Mouse (Mus musculus) retina, adult 2 months (tissue): Measurements from ENCODE around the gene Olfr772.
"Not testable (repeated sequence)": the region's sequence is repeated elsewhere in the genome, so short reads cannot be mapped to it uniquely, and the experiment has no call there.

ENCODE experiments used
- DNase-seq: peaks from one replicate; pipeline ENCODE4 v3.0.0-alpha.2; 2012; ENCODE audit warnings: low read depth, low spot score

Gene Olfr772

GRCm38 (mm10) chr10:129177821-129178220, at the start of gene Olfr772:
Gene Olfr772 (minus strand): TSS chr10:129177921.
- not testable (repeated sequence) for DNase-seq

GRCm38 (mm10) chr10:129187319-129187718, 9.6 kb upstream of the Olfr772 start, which contains the start of gene Olfr773:
Gene Olfr773 (minus strand): TSS chr10:129187419.
- DNase-seq = not testable (repeated sequence)

GRCm38 (mm10) chr10:129164651-129165050, 13.1 kb downstream of the Olfr772 start, which contains the start of gene Olfr771:
Gene Olfr771 (minus strand): TSS chr10:129164751.
- DNase-seq = no peak

GRCm38 (mm10) chr10:129138898-129139297, 38.8 kb downstream of the Olfr772 start, which contains the start of gene Olfr770:
Gene Olfr770 (minus strand): TSS chr10:129138998.
- DNase-seq = no peak
